Mouse (Mus musculus): ENCODE measurements at regions not wholly inside any gene's neighbourhood (a gene's known extent, or its start where the extent isn't known, plus 50 kb on each side); places are given as distances from the start of the nearest gene placed in this dataset.

- H3K9ac ChIP-seq (ENCODE audit: low read depth, low read length) = no peak overlapping the region
- no peak for DNase-seq (ENCODE audit: extremely low read depth, low read depth, low spot score)
- H3K4me3 ChIP-seq (ENCODE audit: insufficient read depth, low read depth, low read length) = no peak overlapping the region
- H3K27me3 ChIP-seq (ENCODE audit: control insufficient read depth, insufficient read depth, low read length) = no peaks in the 10 kb centered on the region; the same call in 1 of the 2 replicates
- no peaks in the 10 kb centered on the region for H3K79me2 ChIP-seq (ENCODE audit: control insufficient read depth, insufficient read depth, low read length)
- WGBS = 71% methylated on average over 11 of the region's 11 CpGs
- H3K4me1 ChIP-seq (ENCODE audit: control insufficient read depth, insufficient read depth, low read length) = no peaks in the 10 kb centered on the region
- no peak overlapping the region for H3K27ac ChIP-seq (replicated peaks; ENCODE audit: insufficient read depth, low read depth, low read length)
- no peaks in the 10 kb centered on the region for H3K36me3 ChIP-seq (ENCODE audit: control insufficient read depth, insufficient read depth, low read length)
- no peak for TF ChIP-seq CTCF (IDR thresholded peaks at IDR 0.05; ENCODE audit: low read depth, low read length)
- no peak for TF ChIP-seq POLR2A (IDR thresholded peaks at IDR 0.05; ENCODE audit: extremely low read depth, insufficient read depth, low read length)
These were observed 365.9 kb downstream of the Tns1 start for GRCm38 (mm10) chr1:73758110-73759061.

DNA sequence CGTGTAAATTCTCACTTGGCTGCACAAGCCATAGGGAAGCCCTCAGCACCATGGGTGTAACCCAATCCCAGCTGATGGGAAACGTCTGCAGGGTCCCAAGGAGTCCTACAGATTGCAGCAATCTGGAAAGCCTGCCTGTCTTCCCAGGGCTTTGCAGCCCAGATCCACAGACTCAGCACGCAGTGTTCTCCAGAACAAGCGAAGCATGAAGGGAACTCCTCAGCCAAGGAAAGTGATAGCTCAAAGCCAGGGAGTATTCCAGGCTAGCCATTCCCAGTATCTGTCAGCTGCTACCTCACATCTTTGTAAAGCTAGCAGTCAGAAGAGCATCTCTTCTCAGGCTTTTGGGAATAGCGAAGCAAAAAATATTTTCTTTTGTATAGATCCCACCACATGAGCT lies 368.5 kb downstream of the Tns1 start:
- no peak for DNase-seq (ENCODE audit: extremely low read depth, low read depth, low spot score)
- TF ChIP-seq POLR2A (IDR thresholded peaks at IDR 0.05; ENCODE audit: extremely low read depth, insufficient read depth, low read length) (no peak), CTCF (IDR thresholded peaks at IDR 0.05; ENCODE audit: low read depth, low read length) (no peak)
- H3K27me3 ChIP-seq (ENCODE audit: control insufficient read depth, insufficient read depth, low read length) = no peaks in the 10 kb centered on the region; the same call in 1 of the 2 replicates
- H3K4me3 ChIP-seq (ENCODE audit: insufficient read depth, low read depth, low read length) = no peak overlapping the region
- no peak overlapping the region for H3K27ac ChIP-seq (replicated peaks; ENCODE audit: insufficient read depth, low read depth, low read length)
- no peaks in the 10 kb centered on the region for H3K4me1 ChIP-seq (ENCODE audit: control insufficient read depth, insufficient read depth, low read length)
- H3K36me3 ChIP-seq (ENCODE audit: control insufficient read depth, insufficient read depth, low read length) = no peaks in the 10 kb centered on the region
- no peak overlapping the region for H3K9ac ChIP-seq (ENCODE audit: low read depth, low read length)
- no peaks in the 10 kb centered on the region for H3K79me2 ChIP-seq (ENCODE audit: control insufficient read depth, insufficient read depth, low read length)
- 66% methylated on average over 5 of the region's 5 CpGs for WGBS

GRCm38 (mm10) chr1:73754928-73755327 lies 369.3 kb downstream of the Tns1 start:
- Histone ChIP-seq H3K36me3 (ENCODE audit: control insufficient read depth, insufficient read depth, low read length) (no peaks in the 10 kb centered on the region), H3K79me2 (ENCODE audit: control insufficient read depth, insufficient read depth, low read length) (no peaks in the 10 kb centered on the region), H3K27ac (replicated peaks; ENCODE audit: insufficient read depth, low read depth, low read length) (no peak overlapping the region), H3K4me1 (ENCODE audit: control insufficient read depth, insufficient read depth, low read length) (no peaks in the 10 kb centered on the region), H3K9ac (ENCODE audit: low read depth, low read length) (no peak overlapping the region), H3K27me3 (ENCODE audit: control insufficient read depth, insufficient read depth, low read length) (no peaks in the 10 kb centered on the region; the same call in 1 of the 2 replicates), H3K4me3 (ENCODE audit: insufficient read depth, low read depth, low read length) (no peak overlapping the region)
- 75% methylated on average over 2 of the region's 2 CpGs for WGBS
- DNase-seq (ENCODE audit: extremely low read depth, low read depth, low spot score) = no peak
- no peak for TF ChIP-seq CTCF (IDR thresholded peaks at IDR 0.05; ENCODE audit: low read depth, low read length)
- TF ChIP-seq POLR2A (IDR thresholded peaks at IDR 0.05; ENCODE audit: extremely low read depth, insufficient read depth, low read length) = no peak

DNA sequence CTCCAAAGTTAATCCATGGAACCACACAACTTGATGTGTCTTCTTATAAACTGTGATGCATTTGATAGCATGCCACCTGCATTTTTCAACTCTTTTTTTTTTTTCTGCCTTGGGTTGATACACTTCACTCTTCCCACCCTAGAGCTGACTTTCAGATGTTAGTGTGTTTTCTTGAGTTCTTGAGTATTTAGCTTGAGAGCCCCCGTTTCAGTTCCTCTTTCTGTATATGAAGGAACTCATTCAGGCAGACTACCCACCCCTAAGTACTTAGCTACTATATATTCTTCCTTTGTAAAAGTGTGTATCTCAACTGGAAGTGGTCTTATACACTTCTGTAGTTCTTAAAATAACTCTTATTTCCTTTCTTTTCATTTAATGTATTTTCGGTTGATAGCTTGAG lies 371.1 kb downstream of the Tns1 start:
- no peak for DNase-seq (ENCODE audit: extremely low read depth, low read depth, low spot score)
- Histone ChIP-seq H3K27ac (replicated peaks; ENCODE audit: insufficient read depth, low read depth, low read length) (no peak overlapping the region), H3K79me2 (ENCODE audit: control insufficient read depth, insufficient read depth, low read length) (no peaks in the 10 kb centered on the region), H3K4me3 (ENCODE audit: insufficient read depth, low read depth, low read length) (no peak overlapping the region), H3K36me3 (ENCODE audit: control insufficient read depth, insufficient read depth, low read length) (no peaks in the 10 kb centered on the region), H3K9ac (ENCODE audit: low read depth, low read length) (no peak overlapping the region), H3K4me1 (ENCODE audit: control insufficient read depth, insufficient read depth, low read length) (no peaks in the 10 kb centered on the region), H3K27me3 (ENCODE audit: control insufficient read depth, insufficient read depth, low read length) (no peaks in the 10 kb centered on the region; the same call in 1 of the 2 replicates)
- TF ChIP-seq CTCF (IDR thresholded peaks at IDR 0.05; ENCODE audit: low read depth, low read length) (no peak), POLR2A (IDR thresholded peaks at IDR 0.05; ENCODE audit: extremely low read depth, insufficient read depth, low read length) (no peak)
- 76% methylated on average over 2 of the region's 2 CpGs for WGBS

DNA sequence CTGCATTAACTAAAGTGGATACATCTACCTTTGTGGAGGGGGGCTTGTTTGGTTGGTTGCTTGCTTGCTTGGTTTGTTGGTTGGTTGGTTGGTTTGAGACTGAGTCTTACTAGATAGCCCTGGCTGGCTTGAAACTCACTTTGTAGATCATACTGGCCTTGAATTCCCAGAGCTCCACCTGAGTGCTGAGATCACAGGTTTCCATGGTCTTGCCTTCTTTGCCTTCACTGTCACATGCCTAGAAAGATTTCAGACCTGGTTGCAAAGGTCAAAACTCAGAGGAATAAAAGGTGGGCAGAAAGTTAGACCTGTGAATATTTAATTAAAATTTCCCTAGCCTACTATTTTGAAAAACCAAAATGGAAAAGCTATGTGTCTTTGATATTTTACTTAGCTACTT lies 375.5 kb downstream of the Tns1 start:
- no peak overlapping the region for H3K27ac ChIP-seq (replicated peaks; ENCODE audit: insufficient read depth, low read depth, low read length)
- H3K79me2 ChIP-seq (ENCODE audit: control insufficient read depth, insufficient read depth, low read length) = no peaks in the 10 kb centered on the region
- DNase-seq (ENCODE audit: extremely low read depth, low read depth, low spot score) = no peak
- H3K9ac ChIP-seq (ENCODE audit: low read depth, low read length) = no peak overlapping the region
- no peaks in the 10 kb centered on the region for H3K4me1 ChIP-seq (ENCODE audit: control insufficient read depth, insufficient read depth, low read length)
- no peaks in the 10 kb centered on the region; the same call in 1 of the 2 replicates for H3K27me3 ChIP-seq (ENCODE audit: control insufficient read depth, insufficient read depth, low read length)
- TF ChIP-seq CTCF (IDR thresholded peaks at IDR 0.05; ENCODE audit: low read depth, low read length) = no peak
- TF ChIP-seq POLR2A (IDR thresholded peaks at IDR 0.05; ENCODE audit: extremely low read depth, insufficient read depth, low read length) = no peak
- H3K36me3 ChIP-seq (ENCODE audit: control insufficient read depth, insufficient read depth, low read length) = no peaks in the 10 kb centered on the region
- no peak overlapping the region for H3K4me3 ChIP-seq (ENCODE audit: insufficient read depth, low read depth, low read length)

Measured in liver, adult 2 months (tissue).